Mouse (Mus musculus): ENCODE results near the gene Slc16a5.

DNA sequence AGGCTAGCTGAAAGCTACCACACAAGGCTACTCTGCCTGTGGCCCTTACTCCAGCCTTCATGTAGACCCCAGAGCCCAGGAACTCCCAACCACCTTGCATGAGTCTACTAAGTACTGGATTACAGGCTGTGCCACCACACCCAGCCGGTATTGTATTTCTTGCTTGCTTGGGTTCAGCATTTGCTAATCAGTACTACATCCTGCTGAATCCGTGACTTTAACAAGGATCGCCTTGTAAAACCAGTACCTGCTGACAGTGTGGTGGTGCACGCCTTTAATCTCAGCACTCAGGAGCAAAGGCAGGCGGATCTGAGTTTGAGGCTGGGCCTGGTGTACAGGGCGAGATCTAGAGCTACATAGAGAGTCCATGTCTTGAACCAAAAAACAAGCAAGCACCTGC, 40.4 kb downstream of the Slc16a5 start:
- TF ChIP-seq POLR2A (IDR thresholded peaks at IDR 0.05; ENCODE audit: low read depth, low read length): no peak
- no peak for TF ChIP-seq CTCF (conservative IDR thresholded peaks at IDR 0.05; ENCODE audit: insufficient read depth, insufficient read length, low read depth, low read length)
